Mouse (Mus musculus) embryonic fibroblast, embryonic 13.5 days (primary cell): Measurements from ENCODE around the gene Cd5.

Source experiments
- CTCF ChIP-seq: IDR thresholded peaks from 2 replicates; pipeline ENCODE4 v1.5.1; 2011; ENCODE audit warnings: mild to moderate bottlenecking, control low read depth, low read length, moderate library complexity, borderline replicate concordance; ENCODE audit not compliant: insufficient read depth
- POLR2A ChIP-seq: IDR thresholded peaks from 2 replicates; pipeline ENCODE4 v1.6.1; 2011; ENCODE audit warnings: low read depth, mild to moderate bottlenecking, control low read depth, low read length, moderate library complexity

- TF ChIP-seq CTCF (no peak), POLR2A (no peak)
These were observed 43.0 kb downstream of the Cd5 start for GRCm38 (mm10) chr19:10695801-10696200.
